Comparison of ENCODE assay signal across 17 mouse cellular contexts in genomic region chr4:87650393-87650792, GRCm38 (mm10).
DNase-seq lines count a peak whose midpoint lies in the region; ATAC-seq lines count a peak whose summit lies in the region.
"Had no signal": no experiment of that assay in that cellular context is flagged by ENCODE, and none has a peak within 500 bp of the region (broad histone marks: within the 10 kb centered on the region; RNA-seq: fewer than 3 reads in every experiment).

No protein-coding gene starts in this region.

- no peak overlapping the region for H3K4me2 ChIP-seq in forebrain, embryonic 12.5 days
- H3K4me2 ChIP-seq in forebrain, embryonic 11.5 days (ENCODE audit: low read depth, low read length, severe bottlenecking) = no peak overlapping the region
- no peak overlapping the region for H3K4me2 ChIP-seq in forebrain, embryonic 15.5 days (replicated peaks)
- H3K4me2 ChIP-seq: embryonic facial prominence, embryonic 13.5 days; liver, embryonic 13.5 days had no signal

- H3K4me3 ChIP-seq in forebrain, embryonic 12.5 days (replicated peaks) = no peak overlapping the region
- H3K4me3 ChIP-seq in forebrain, embryonic 11.5 days (ENCODE audit: low read depth, low read length) = no peak overlapping the region
- H3K4me3 ChIP-seq in forebrain, embryonic 15.5 days = no peak overlapping the region
- H3K4me3 ChIP-seq: embryonic facial prominence, embryonic 13.5 days; erythroblast, embryonic 14.5 days; gastrocnemius, adult 2 months; liver, embryonic 13.5 days had no signal

- ATAC-seq in cerebellum, adult (ENCODE audit: insufficient number of reproducible peaks, low FRiP score, low TSS enrichment) = no peak; the same call in 1 of the 2 replicates
- no peak for ATAC-seq in forebrain, embryonic 12.5 days (ENCODE audit: low FRiP score)
- ATAC-seq in forebrain, embryonic 11.5 days (replicated peaks; ENCODE audit: low FRiP score) = no peak
- ATAC-seq in forebrain, embryonic 15.5 days (replicated peaks) = peak; percentile 21
- ATAC-seq: inflammation-experienced regulatory T-cells, adult 6 months had no signal

- peak overlapping the region; percentile 70 for H3K27ac ChIP-seq in forebrain, embryonic 12.5 days
- no peak overlapping the region for H3K27ac ChIP-seq in forebrain, embryonic 11.5 days (ENCODE audit: low read depth, low read length)
- peak overlapping the region; percentile 74 for H3K27ac ChIP-seq in forebrain, embryonic 15.5 days (replicated peaks)
- H3K27ac ChIP-seq: embryonic facial prominence, embryonic 13.5 days; gastrocnemius, adult 2 months; liver, embryonic 13.5 days had no signal

- H3K9me3 ChIP-seq in forebrain, embryonic 12.5 days = no peaks in the 10 kb centered on the region
- H3K9me3 ChIP-seq in forebrain, embryonic 11.5 days (ENCODE audit: control insufficient read depth, low read length) = no peaks in the 10 kb centered on the region
- no peaks in the 10 kb centered on the region for H3K9me3 ChIP-seq in forebrain, embryonic 15.5 days
- H3K9me3 ChIP-seq: embryonic facial prominence, embryonic 13.5 days; liver, embryonic 13.5 days had no signal

- DNase-seq in cerebellum, adult 18-20 months = peak; percentile 9 to 10
- DNase-seq in forebrain, embryonic 11.5 days (ENCODE audit: low spot score) = no peak
- DNase-seq in left cerebral cortex, postnatal 4 days = peak; percentile 27
- no peak for DNase-seq in left cerebral cortex, postnatal 36 days (ENCODE audit: low spot score in 2 of 2)
- DNase-seq: kidney, postnatal 4 days; liver, embryonic 13.5 days; lung, adult 2 months; lung, postnatal 14 days; thymus, adult 18-20 months; thymus, postnatal 36 days had no signal

- no peaks in the 10 kb centered on the region for H3K36me3 ChIP-seq in forebrain, embryonic 12.5 days (replicated peaks)
- H3K36me3 ChIP-seq in forebrain, embryonic 11.5 days (ENCODE audit: control insufficient read depth, insufficient read depth, low read length) = no peaks in the 10 kb centered on the region
- H3K36me3 ChIP-seq in forebrain, embryonic 15.5 days = no peaks in the 10 kb centered on the region
- H3K36me3 ChIP-seq: embryonic facial prominence, embryonic 13.5 days; liver, embryonic 13.5 days had no signal

- 22% methylated on average over 3 of the region's 3 CpGs for WGBS in forebrain, embryonic 12.5 days
- 36% methylated on average over 3 of the region's 3 CpGs for WGBS in forebrain, embryonic 11.5 days
- 13% methylated on average over 3 of the region's 3 CpGs for WGBS in forebrain, embryonic 15.5 days

- intact Hi-C loops in left cerebral cortex, postnatal 4 days (cut with DNase I) = no loop called here
- intact Hi-C loops in left cerebral cortex, postnatal 36 days (cut with DNase I) = no loop called here

- no peak overlapping the region for H3K9ac ChIP-seq in forebrain, embryonic 12.5 days
- H3K9ac ChIP-seq in forebrain, embryonic 11.5 days (ENCODE audit: low read length) = no peak overlapping the region
- no peak overlapping the region for H3K9ac ChIP-seq in forebrain, embryonic 15.5 days (replicated peaks)
- H3K9ac ChIP-seq: embryonic facial prominence, embryonic 13.5 days; liver, embryonic 13.5 days had no signal

- H3K4me1 ChIP-seq in forebrain, embryonic 12.5 days = peaks cover 45% of the 10 kb centered on the region
- peaks cover 12% of the 10 kb centered on the region; the same call in 1 of the 2 replicates for H3K4me1 ChIP-seq in forebrain, embryonic 11.5 days (replicated peaks; ENCODE audit: control insufficient read depth, insufficient read depth, low read length)
- peaks cover 51% of the 10 kb centered on the region for H3K4me1 ChIP-seq in forebrain, embryonic 15.5 days
- H3K4me1 ChIP-seq: liver, embryonic 13.5 days had no signal

- H3K27me3 ChIP-seq in forebrain, embryonic 12.5 days = peaks cover 5% of the 10 kb centered on the region; the same call in 1 of the 2 replicates
- no peaks in the 10 kb centered on the region for H3K27me3 ChIP-seq in forebrain, embryonic 11.5 days (ENCODE audit: control insufficient read depth, insufficient read depth, low read length)
- no peaks in the 10 kb centered on the region; the same call in 1 of the 2 replicates for H3K27me3 ChIP-seq in forebrain, embryonic 15.5 days
- H3K27me3 ChIP-seq: liver, embryonic 13.5 days had no signal

Comparison
In these comparisons a context has a peak if more than half of its experiments do, and no peak if none do; other contexts are left out.
1. DNase-seq: peak in cerebellum, adult 18-20 months (2 of 2) and left cerebral cortex, postnatal 4 days (single experiment); none in forebrain, embryonic 11.5 days (single experiment) and left cerebral cortex, postnatal 36 days (0 of 2).